Mouse (Mus musculus): ENCODE data around the gene Tmem80. TPM values are rescaled to one million over a fixed set of nuclear protein-coding genes. Genes with fewer than 3 reads are reported as not detected.

Gene Tmem80
- polyA plus RNA-seq, 1 experiment from 2014 or later: 45.8 TPM

DNA sequence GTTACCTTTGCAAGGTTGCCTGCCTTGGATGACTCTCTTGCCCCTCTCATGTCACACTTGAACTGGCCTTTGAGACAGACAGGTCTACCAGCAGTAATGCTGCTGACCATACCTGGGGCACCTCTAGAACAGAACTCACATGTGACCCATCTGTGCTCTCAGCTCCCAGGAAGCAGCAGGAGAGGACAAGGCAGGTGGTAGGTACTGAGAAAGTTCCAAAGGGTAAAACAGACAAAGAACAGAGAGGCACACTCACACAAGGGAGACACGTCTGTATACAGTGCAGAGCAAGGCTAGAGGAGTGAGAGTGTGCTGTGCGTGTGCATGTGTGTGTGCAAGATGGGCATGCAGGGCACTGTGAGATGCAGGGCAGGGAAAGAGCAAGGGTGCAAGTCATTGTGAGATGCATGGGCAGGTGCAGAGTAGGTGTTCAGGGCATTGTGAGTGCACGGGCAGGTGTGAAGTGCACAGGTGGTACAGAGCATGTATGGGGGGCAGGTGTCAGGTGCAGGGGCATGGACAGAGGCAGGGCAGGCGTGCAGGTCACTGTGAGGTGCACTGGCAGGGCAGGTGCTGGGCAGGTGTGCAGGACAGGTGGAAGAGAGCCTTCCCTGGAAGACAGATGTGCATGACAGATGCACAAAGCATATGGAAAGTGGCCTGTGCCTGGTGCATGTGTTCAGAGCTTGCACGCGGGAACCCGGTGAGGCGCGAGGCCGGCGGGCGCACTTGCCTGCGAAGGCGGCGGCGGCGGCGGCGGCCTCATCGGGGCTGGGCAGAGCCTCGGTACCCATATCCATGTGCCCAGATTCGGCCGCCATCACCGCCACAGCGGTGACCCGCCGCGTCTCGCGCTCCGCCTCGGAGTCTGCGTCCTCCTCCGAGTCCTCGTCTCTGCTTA is 743 bp upstream of the Tmem80 start:
- ATAC-seq (ENCODE audit: borderline replicate concordance, extremely low read depth, low FRiP score, low TSS enrichment): peak; percentile 9
- Histone ChIP-seq H3K9ac (peak overlapping the region; percentile 94), H3K36me3 (peaks cover 16% of the 10 kb centered on the region), H3K4me1 (peaks cover 28% of the 10 kb centered on the region), H3K4me3 (peak overlapping the region; percentile 64), H3K4me2 (peak overlapping the region; percentile 93), H3K27me3 (no peaks in the 10 kb centered on the region), H3K27ac (peak overlapping the region; percentile 100), H3K9me3 (no peaks in the 10 kb centered on the region)
- 4% methylated on average over 35 of the region's 35 CpGs for whole genome bisulfite sequencing

DNA sequence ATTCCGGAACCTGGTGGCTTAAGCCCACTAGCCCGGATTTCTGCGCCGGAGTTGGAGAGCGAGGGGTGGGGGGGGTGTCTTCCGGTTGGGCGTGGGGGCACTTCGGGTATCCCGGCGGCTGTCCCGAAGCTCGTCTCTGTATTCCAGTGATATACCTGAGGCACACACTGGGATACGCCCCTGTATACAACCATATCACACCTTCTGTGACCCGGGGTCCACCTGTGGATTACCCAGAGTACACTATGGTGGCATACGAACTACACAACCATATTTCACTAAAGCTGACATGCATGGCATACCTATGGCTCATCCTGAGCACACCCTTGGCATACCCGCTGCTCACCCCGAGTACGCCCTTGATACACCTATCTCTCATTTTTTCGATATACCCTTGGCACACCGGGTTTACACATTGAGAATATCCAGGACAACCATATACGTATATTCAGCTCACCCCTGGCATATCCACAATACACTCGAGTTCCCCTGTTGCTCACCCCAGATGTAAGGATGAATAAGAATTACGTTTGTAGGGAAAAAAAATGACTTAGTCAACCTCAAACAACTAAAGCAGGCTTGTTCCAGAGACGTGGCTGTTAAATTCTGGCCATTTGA is 943 bp downstream of the Tmem80 start:
- H3K36me3 ChIP-seq: peaks cover 9% of the 10 kb centered on the region
- peak overlapping the region; percentile 94 for H3K9ac ChIP-seq
- peak overlapping the region; percentile 100 for H3K27ac ChIP-seq
- WGBS: 11% methylated on average over 24 of the region's 24 CpGs
- H3K27me3 ChIP-seq: no peaks in the 10 kb centered on the region
- ATAC-seq (ENCODE audit: borderline replicate concordance, extremely low read depth, low FRiP score, low TSS enrichment): peak; percentile 7
- H3K4me3 ChIP-seq: peak overlapping the region; percentile 64
- H3K4me2 ChIP-seq: peak overlapping the region; percentile 93
- H3K4me1 ChIP-seq: peaks cover 28% of the 10 kb centered on the region
- no peaks in the 10 kb centered on the region for H3K9me3 ChIP-seq

DNA sequence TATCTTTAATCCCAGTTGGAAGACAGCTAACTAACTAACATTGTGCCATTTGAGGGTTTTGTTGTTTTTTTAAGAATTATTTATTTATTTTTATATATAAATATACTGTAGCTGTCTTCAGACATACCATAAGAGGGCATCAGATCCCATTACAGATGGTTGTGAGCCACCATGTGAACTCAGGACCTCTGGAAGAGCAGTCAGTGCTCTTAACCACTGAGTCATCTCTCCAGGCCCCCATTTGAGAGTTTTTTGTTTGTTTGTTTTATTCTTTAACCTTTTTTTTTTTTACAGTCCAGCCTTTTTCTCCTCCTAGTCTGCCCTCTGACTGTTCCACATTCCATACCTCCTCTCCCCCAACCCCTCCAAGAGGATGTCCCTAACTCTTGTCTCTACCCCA is 3.2 kb downstream of the Tmem80 start:
- peaks cover 20% of the 10 kb centered on the region for H3K36me3 ChIP-seq
- no peak for ATAC-seq (ENCODE audit: borderline replicate concordance, extremely low read depth, low FRiP score, low TSS enrichment)
- no peak overlapping the region for H3K4me3 ChIP-seq
- no peak overlapping the region for H3K27ac ChIP-seq
- peaks cover 21% of the 10 kb centered on the region for H3K4me1 ChIP-seq
- no peak overlapping the region for H3K9ac ChIP-seq
- H3K4me2 ChIP-seq: no peak overlapping the region
- H3K9me3 ChIP-seq: no peaks in the 10 kb centered on the region
- no peaks in the 10 kb centered on the region for H3K27me3 ChIP-seq

DNA sequence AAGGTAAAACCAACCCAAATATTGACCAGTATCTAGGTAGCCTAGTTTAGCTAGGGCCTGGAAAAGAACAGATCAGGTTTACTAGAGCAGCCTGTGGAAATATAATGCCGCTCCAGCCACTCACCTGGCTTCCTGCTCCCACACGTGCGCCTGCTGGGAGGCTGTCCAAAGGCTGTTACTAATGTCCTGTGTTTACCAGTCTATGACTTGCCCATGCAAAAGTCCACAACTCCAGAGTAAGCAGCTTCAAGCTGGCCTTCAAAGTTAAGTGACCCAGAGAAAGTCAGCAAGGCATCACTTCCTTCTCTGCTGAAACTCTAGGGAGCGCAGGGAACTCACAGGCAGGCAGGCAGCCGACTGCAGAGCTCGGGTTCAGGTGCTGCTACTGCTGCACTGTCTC is 4.5 kb downstream of the Tmem80 start:
- Histone ChIP-seq H3K4me2 (no peak overlapping the region), H3K4me1 (peaks cover 8% of the 10 kb centered on the region), H3K9me3 (no peaks in the 10 kb centered on the region), H3K4me3 (no peak overlapping the region), H3K27ac (no peak overlapping the region), H3K36me3 (peaks cover 20% of the 10 kb centered on the region), H3K9ac (no peak overlapping the region), H3K27me3 (no peaks in the 10 kb centered on the region)
- WGBS: 85% methylated on average over 6 of the region's 6 CpGs
- no peak for ATAC-seq (ENCODE audit: borderline replicate concordance, extremely low read depth, low FRiP score, low TSS enrichment)

DNA sequence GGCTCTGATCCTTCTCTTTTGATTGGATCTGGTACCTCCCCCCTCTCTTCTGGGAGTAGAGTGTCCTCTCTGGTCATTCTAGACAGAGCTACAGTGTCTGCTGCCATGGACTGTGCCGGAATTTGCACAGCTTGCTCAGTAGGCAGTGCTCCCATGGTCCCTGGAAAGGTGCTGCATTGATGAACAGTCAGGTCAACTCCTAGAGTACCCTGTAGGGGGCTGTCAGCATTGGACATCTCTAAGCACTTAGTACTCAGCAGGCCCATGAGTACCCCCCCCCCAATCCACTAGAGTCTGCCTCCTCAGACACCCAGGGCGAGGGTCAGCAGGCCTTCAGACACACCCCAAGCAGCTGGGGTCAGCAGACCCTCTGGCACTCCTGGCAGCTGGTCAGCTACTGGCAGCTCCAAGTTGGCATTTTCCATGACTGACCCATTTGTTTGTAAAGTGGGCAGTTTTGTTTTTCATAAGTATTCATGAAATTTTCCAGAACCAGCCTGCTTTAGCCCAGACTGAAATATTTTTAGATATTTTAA is 7.6 kb downstream of the Tmem80 start:
- H3K4me3 ChIP-seq: no peak overlapping the region
- peaks cover 20% of the 10 kb centered on the region for H3K36me3 ChIP-seq
- 84% methylated on average over 2 of the region's 2 CpGs for WGBS
- no peak overlapping the region for H3K9ac ChIP-seq
- H3K4me1 ChIP-seq: peaks cover 15% of the 10 kb centered on the region
- ATAC-seq (ENCODE audit: borderline replicate concordance, extremely low read depth, low FRiP score, low TSS enrichment): no peak
- H3K9me3 ChIP-seq: no peaks in the 10 kb centered on the region
- H3K27ac ChIP-seq: no peak overlapping the region
- H3K4me2 ChIP-seq: no peak overlapping the region
- 0 out of 2 replicates have a peak, but pooled peaks cover 4% of the 10 kb centered on the region for H3K27me3 ChIP-seq

DNA sequence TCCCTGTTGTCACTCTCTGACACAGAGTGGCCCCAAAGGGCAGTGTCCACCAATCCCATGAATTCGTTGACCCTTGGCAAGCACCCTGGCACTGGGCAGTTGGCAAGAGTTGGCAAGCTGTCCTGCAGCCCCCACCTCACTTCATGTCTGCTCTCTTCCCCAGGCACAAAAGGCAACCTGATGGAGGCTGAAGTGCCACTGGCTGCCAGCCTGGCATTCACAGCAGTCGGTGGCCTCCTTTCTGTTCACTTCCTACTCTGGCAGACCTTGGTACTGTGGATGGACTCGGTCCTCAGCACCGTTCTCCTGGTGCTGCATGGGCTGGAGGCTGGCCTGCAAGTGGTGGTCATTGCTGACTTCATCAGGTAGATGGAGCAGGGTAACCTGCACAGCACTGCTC is 8.1 kb downstream of the Tmem80 start:
- Histone ChIP-seq H3K9ac (no peak overlapping the region), H3K4me1 (peaks cover 21% of the 10 kb centered on the region), H3K27me3 (0 out of 2 replicates have a peak, but pooled peaks cover 4% of the 10 kb centered on the region), H3K4me3 (no peak overlapping the region), H3K36me3 (peaks cover 20% of the 10 kb centered on the region), H3K27ac (no peak overlapping the region), H3K4me2 (no peak overlapping the region), H3K9me3 (no peaks in the 10 kb centered on the region)
- ATAC-seq (ENCODE audit: borderline replicate concordance, extremely low read depth, low FRiP score, low TSS enrichment): no peak
- WGBS: 76% methylated on average over 4 of the region's 4 CpGs

DNA sequence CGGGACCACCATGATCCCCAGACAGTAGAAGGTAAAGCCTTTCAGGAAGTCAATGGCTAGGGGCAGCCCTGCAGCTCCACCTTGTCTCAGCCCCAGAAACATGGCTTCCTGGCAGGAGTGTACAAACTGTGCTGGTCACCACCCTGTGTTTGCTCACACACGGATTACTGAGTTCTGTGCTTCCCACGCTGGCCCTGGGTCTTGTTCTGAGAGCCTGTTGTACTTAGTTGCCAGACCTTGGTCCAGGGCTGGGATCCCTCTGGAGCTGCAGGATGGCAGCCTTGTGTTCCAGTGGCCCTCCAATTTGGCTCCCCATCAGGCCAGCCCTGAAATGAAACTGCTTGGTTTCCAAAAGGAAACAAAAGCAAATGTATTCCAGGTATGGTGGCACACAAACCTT is 8.8 kb downstream of the Tmem80 start:
- Histone ChIP-seq H3K9ac (no peak overlapping the region), H3K4me1 (peaks cover 25% of the 10 kb centered on the region), H3K27ac (no peak overlapping the region), H3K36me3 (peaks cover 20% of the 10 kb centered on the region), H3K27me3 (0 out of 2 replicates have a peak, but pooled peaks cover 4% of the 10 kb centered on the region), H3K4me2 (no peak overlapping the region), H3K4me3 (no peak overlapping the region), H3K9me3 (no peaks in the 10 kb centered on the region)
- no peak for ATAC-seq (ENCODE audit: borderline replicate concordance, extremely low read depth, low FRiP score, low TSS enrichment)
- WGBS: 73% methylated on average over 3 of the region's 3 CpGs

DNA sequence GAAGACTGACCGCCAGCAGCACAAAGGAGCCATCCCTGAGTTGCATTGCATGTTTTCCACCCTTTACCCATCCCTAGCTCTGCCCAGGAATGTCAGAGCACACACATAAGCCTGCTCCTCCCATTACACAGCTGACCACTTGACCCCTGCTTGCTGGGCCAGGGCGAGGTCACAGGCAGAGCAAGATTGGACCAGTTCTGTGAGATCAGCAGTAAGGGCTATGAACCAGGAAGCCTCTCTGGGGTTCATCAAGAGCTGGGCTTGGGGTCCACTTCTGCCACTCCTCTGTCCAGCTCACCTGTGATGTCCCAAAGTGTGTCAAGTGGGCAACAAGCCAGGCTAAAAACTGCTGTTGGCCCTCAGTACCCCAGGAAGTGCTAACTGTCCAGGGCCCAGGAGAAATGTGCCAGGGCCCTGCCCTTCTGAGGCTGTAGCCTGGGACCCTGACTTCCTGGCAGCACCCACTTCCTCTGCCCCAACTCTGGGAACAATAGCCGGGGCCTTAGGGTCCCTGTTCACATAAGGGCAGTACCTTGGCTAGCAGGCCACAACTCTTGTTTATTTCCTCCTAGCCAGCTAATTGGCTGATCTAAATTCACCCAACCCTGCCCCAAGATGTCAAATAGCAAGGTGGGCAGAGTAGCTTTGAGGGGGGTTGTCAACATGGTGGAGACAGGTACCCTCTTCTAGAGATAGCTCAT is 10.3 kb downstream of the Tmem80 start:
- Histone ChIP-seq H3K27me3 (0 out of 2 replicates have a peak, but pooled peaks cover 4% of the 10 kb centered on the region), H3K4me2 (no peak overlapping the region), H3K4me3 (no peak overlapping the region), H3K9ac (no peak overlapping the region), H3K27ac (no peak overlapping the region; the same call in 1 of the 2 replicates), H3K36me3 (peaks cover 17% of the 10 kb centered on the region), H3K9me3 (no peaks in the 10 kb centered on the region), H3K4me1 (peaks cover 25% of the 10 kb centered on the region)
- ATAC-seq (ENCODE audit: borderline replicate concordance, extremely low read depth, low FRiP score, low TSS enrichment): no peak
- 55% methylated on average over 3 of the region's 3 CpGs for WGBS

DNA sequence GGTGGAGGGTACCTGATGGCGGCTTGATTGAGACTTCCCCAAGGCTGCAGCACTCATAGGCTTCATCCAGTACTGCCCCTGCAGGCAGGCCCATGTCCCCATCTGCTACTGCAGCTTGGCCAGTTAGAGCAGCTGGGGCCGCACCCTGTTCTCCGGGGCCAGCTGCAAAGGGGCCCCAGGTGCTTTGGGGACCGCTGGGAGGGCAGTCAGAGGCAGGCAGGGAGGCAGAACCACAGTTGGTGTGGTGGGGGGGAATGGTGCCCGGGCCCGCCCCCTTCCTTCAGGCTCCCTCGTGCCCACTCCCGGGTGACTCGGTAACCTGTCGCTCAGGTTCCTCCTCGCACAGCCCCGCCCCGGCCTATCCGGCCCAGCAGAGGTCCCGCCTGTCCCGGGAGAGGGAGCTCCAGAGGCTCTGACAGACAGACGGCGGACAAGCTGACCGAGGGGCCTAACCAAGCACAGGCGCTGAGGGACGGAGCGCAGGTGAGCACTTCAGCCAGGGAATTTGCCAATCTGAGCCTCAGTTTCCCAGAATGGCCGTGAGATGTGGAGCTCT is 11.1 kb downstream of the Tmem80 start, which contains the start of gene Eps8l2:
Gene Eps8l2, plus strand, starts transcription at position 305 of the 556 bp plus-strand sequence.
- H3K27ac ChIP-seq: peak within 1 kb of the TSS; percentile 81
- H3K9me3 ChIP-seq: no peaks in the 10 kb centered on the region
- peak within 1 kb of the TSS; percentile 36 for H3K9ac ChIP-seq
- H3K4me2 ChIP-seq: peak within 1 kb of the TSS; percentile 61
- peak within 1 kb of the TSS; percentile 36 for H3K4me3 ChIP-seq
- H3K27me3 ChIP-seq: 0 out of 2 replicates have a peak, but pooled peaks cover 4% of the 10 kb centered on the region
- peak; percentile 69 for ATAC-seq (ENCODE audit: borderline replicate concordance, extremely low read depth, low FRiP score, low TSS enrichment)
- H3K36me3 ChIP-seq: peaks cover 10% of the 10 kb centered on the region; the same call in 1 of the 2 replicates
- 4% methylated on average over 21 of the region's 23 CpGs for WGBS
- H3K4me1 ChIP-seq: peaks cover 25% of the 10 kb centered on the region

DNA sequence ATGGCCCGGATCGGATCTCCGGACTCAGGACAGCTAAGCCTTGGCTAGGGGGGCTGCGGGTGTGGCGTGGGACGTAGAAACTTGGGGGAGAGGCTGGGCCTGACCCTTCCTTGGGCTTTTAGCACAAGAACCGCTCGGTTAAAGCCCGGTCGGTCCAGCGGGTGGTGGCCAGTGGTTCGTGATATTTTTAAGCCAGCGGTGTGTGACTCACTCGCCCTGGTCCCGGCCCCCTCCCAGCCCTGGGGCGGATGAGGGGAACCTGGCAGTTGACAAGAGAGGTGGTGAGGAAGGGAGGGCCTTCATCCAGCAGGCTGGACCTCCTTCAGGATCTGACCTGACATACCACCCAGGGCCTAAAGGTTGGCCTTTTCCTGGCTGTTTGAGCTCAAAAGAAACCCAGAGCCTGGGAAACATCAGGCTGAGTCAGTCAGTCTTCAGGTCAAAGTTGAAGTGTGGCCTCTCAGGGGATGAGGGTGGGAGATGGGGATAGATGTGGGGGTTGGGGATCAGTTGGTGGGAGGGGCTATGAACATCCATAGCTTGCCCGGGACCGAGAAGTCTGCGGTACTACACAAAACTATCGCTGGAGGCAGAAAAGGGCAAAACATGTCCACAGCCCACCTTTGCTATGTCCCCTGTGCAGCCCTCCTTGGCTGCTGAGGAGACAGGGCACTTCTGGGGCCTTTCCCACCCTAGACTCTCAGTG is 11.8 kb downstream of the Tmem80 start:
- H3K4me2 ChIP-seq: peak overlapping the region; percentile 61
- H3K9me3 ChIP-seq: no peaks in the 10 kb centered on the region
- H3K4me1 ChIP-seq: peaks cover 25% of the 10 kb centered on the region
- peak overlapping the region; percentile 36 for H3K9ac ChIP-seq
- ATAC-seq (ENCODE audit: borderline replicate concordance, extremely low read depth, low FRiP score, low TSS enrichment): no peak
- 32% methylated on average over 20 of the region's 20 CpGs for WGBS
- 0 out of 2 replicates have a peak, but pooled peaks cover 4% of the 10 kb centered on the region for H3K27me3 ChIP-seq
- peak overlapping the region; percentile 81 for H3K27ac ChIP-seq
- H3K4me3 ChIP-seq: peak overlapping the region; percentile 36
- H3K36me3 ChIP-seq: peaks cover 5% of the 10 kb centered on the region; the same call in 1 of the 2 replicates

Data from lung, embryonic 15.5 days (tissue).